ENCODE assay signal across 8 mouse cellular contexts in genomic region chr4:58911069-58911830, GRCm38 (mm10). TPM values are rescaled to one million over a fixed set of nuclear protein-coding genes. Genes with fewer than 3 reads are reported as not detected.
A peak's percentile ranks its signal among the peaks of the same experiment; 100 is the strongest.
DNase-seq lines count a peak whose midpoint lies in the region; ATAC-seq lines count a peak whose summit lies in the region.

No protein-coding gene starts in this region.

- H3K4me1 ChIP-seq in hindbrain, embryonic 11.5 days (replicated peaks; ENCODE audit: control insufficient read depth, insufficient read depth, low read length) = no peaks in the 10 kb centered on the region; the same call in 1 of the 2 replicates

- H3K9ac ChIP-seq in hindbrain, embryonic 11.5 days (ENCODE audit: low read depth, low read length) = peak overlapping the region; percentile 95

- peak overlapping the region; percentile 92 for H3K4me3 ChIP-seq in hindbrain, embryonic 11.5 days (ENCODE audit: low read depth, low read length)

- WGBS in hindbrain, embryonic 11.5 days = under 1% methylated on average over 48 of the region's 56 CpGs

- ATAC-seq in frontal cortex, adult (ENCODE audit: low TSS enrichment) = peak; percentile 63
- ATAC-seq in hindbrain, embryonic 11.5 days (ENCODE audit: low FRiP score) = peak; percentile 74

- H3K27me3 ChIP-seq in hindbrain, embryonic 11.5 days (ENCODE audit: control insufficient read depth, insufficient read depth, low read length) = no peaks in the 10 kb centered on the region

- H3K36me3 ChIP-seq in hindbrain, embryonic 11.5 days (ENCODE audit: control insufficient read depth, insufficient read depth, low read length) = no peaks in the 10 kb centered on the region

- H3K4me2 ChIP-seq in hindbrain, embryonic 11.5 days (replicated peaks; ENCODE audit: low read depth, low read length) = peak overlapping the region; percentile 67

- no peaks in the 10 kb centered on the region for H3K9me3 ChIP-seq in hindbrain, embryonic 11.5 days (ENCODE audit: control insufficient read depth, low read length)

- peak; percentile 63 for DNase-seq in MN1 (ENCODE audit: low spot score)
- DNase-seq in cerebellum, adult 8-10 months = peak; percentile 61
- DNase-seq in hindbrain, embryonic 11.5 days (ENCODE audit: low spot score) = peak; percentile 74
- DNase-seq in layer of hippocampus, postnatal 10 days (ENCODE audit: low spot score in 2 of 2) = peak; percentile 65 to 74
- peak; percentile 62 for DNase-seq in lung, postnatal 14 days
- DNase-seq in retina, postnatal 1 day = peak; percentile 67
- DNase-seq in urinary bladder, postnatal 36 days (ENCODE audit: low spot score in 2 of 2) = peak; percentile 15 to 57

- peak overlapping the region; percentile 97 for H3K27ac ChIP-seq in hindbrain, embryonic 11.5 days (ENCODE audit: low read depth, low read length)

RNA-seq across cellular contexts. Expression of gene Ecpas, which starts 1.3 kb away (rescaled TPM):
- polyA plus RNA-seq in hindbrain, embryonic 11.5 days (2014; fragmentation: Nextera tagmentation; extraction: Ambion mirVana) = 41.9 and 43.4 TPM in 2 replicates
- total RNA-seq in layer of hippocampus, postnatal 10 days (2021) = 100 to 1,000 TPM; 136 to 153 TPM

RNA-seq across cellular contexts. Expression of gene Zkscan16, which starts 32.2 kb away (rescaled TPM):
- polyA plus RNA-seq in hindbrain, embryonic 11.5 days (2014; fragmentation: Nextera tagmentation; extraction: Ambion mirVana) = 0.73 and 0.93 TPM in 2 replicates
- 10 to 100 TPM; 22.5 to 26.9 TPM for total RNA-seq in layer of hippocampus, postnatal 10 days (2021)

Comparison
In these comparisons a context has a peak if more than half of its experiments do, and no peak if none do; other contexts are left out.
1. Peak in every context shown above with its lines: DNase-seq, ATAC-seq, H3K4me3 ChIP-seq and H3K27ac ChIP-seq.